Mouse (Mus musculus) forebrain, embryonic 10.5 days (tissue): ENCODE results near the gene Itpkb. TPM values are rescaled to one million over a fixed set of nuclear protein-coding genes. Genes with fewer than 3 reads are reported as not detected.

Experiments used
- DNase-seq: peaks from one replicate; pipeline ENCODE4 v3.0.0-alpha.2; 2017; ENCODE audit warnings: low spot score; ENCODE audit errors: extremely low spot score
- H3K27ac ChIP-seq: fragments of 300-500 bp; sonication (generic); 2 replicates; pipeline ENCODE4 v1.5.1; 2016; ENCODE audit warnings: mild to moderate bottlenecking
- H3K27me3 ChIP-seq: fragments of 300-500 bp; sonication (generic); 2 replicates; pipeline ENCODE4 v1.6.1; 2016; ENCODE audit warnings: mild to moderate bottlenecking; ENCODE audit not compliant: poor library complexity, severe bottlenecking
- H3K36me3 ChIP-seq: fragments of 300-500 bp; sonication (generic); replicated peaks from 2 replicates; pipeline ENCODE4 v1.6.1; 2016; ENCODE audit warnings: mild to moderate bottlenecking, moderate library complexity
- H3K4me1 ChIP-seq: fragments of 300-500 bp; sonication (generic); 2 replicates; pipeline ENCODE4 v1.6.1; 2016
- H3K4me3 ChIP-seq: fragments of 300-500 bp; sonication (generic); 2 replicates; pipeline ENCODE4 v1.5.1; 2016; ENCODE audit warnings: mild to moderate bottlenecking, moderate library complexity
- H3K9me3 ChIP-seq: fragments of 300-500 bp; sonication (generic); 2 replicates; pipeline ENCODE4 v1.6.1; 2016; ENCODE audit warnings: mild to moderate bottlenecking, moderate library complexity
- WGBS: fragments of 180-500 bp; shearing (Covaris S2); methylation state at CpG from one replicate; pipeline ENCODE4 v1.1.7; 2016; 5-methylcytosine and 5-hydroxymethylcytosine counted together
- polyA plus RNA-seq: library from polyadenylated mRNA; unstranded; fragments of >200 nt; fragmentation: Nextera tagmentation; extraction: Ambion mirVana; gene quantifications from 2 replicates; pipeline ENCODE4 v1.2.1, GENCODE M21; 2016

Itpkb gene
- polyA plus RNA-seq, 1 experiment from 2014 or later = 2.5 TPM

DNA sequence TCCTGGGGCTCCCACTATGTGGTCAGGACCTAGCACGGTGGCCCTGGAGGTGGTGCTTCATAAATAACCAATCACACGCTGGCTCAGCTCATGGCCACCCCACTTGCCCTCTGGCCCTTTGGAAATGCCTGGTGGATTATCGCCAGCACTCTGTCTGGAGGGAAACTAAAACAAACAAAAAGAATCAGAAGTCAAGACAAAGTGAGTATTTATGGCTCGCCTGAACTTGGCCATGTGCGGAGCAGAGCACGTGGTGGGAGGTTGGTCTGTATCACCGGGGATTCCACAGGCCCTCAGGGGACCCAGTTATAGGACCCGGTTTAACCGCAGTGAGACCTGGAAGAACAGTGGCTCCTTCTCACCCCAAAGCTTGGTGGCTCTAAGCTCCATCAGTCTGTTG lies 78.5 kb downstream of the Itpkb start:
- no peak overlapping the region for H3K27ac ChIP-seq
- no peak for DNase-seq
- no peaks in the 10 kb centered on the region for H3K36me3 ChIP-seq
- H3K27me3 ChIP-seq = no peaks in the 10 kb centered on the region
- peaks cover 49% of the 10 kb centered on the region for H3K4me1 ChIP-seq
- 75% methylated on average over 9 of the region's 9 CpGs for WGBS
- no peak overlapping the region for H3K4me3 ChIP-seq
- H3K9me3 ChIP-seq = no peaks in the 10 kb centered on the region

DNA sequence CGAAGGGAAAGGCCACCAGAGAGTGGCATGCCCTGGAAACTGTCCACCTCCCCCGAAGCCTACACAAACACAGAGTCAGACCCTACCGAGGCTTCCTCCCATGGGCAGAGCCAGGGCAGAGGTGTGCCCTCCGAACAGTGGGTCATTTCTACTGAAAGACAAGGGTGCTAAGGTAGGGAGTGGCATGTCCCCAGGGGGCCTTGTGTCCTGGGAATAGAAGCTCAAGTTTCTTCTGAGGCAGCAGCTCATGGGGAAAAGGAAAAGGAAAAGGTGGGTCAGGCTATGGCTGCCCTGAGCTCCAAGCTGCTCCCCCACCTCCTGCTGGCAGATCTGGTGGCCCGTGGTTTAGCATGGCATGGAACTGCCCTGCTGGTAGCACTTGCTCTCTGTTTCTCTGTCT lies 79.5 kb downstream of the Itpkb start:
- Histone ChIP-seq H3K27me3 (no peaks in the 10 kb centered on the region), H3K4me1 (peaks cover 40% of the 10 kb centered on the region), H3K4me3 (no peak overlapping the region), H3K27ac (no peak overlapping the region), H3K36me3 (no peaks in the 10 kb centered on the region), H3K9me3 (no peaks in the 10 kb centered on the region)
- 76% methylated on average over 5 of the region's 5 CpGs for WGBS
- DNase-seq = no peak

DNA sequence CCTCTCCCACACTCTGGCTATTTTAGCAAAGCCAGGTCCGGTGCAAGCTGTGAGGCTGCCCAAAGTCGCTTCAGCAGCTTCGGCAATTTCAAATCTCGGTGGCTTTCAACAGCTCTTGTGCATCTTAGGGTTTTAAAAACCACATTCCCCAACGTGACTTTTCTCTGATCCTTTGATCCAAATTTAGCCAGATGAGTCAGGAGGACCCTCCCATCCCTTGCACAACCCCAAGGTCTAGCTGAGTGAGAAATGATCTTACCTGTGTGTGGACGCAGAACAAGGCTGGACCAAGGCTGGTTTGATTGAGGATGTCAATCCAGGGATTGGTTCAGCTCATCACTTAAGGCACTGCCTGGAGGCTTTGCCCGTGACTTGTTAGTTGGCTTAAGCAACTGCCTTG lies 80.0 kb downstream of the Itpkb start:
- 82% methylated on average over 7 of the region's 7 CpGs for WGBS
- no peaks in the 10 kb centered on the region for H3K27me3 ChIP-seq
- peaks cover 40% of the 10 kb centered on the region for H3K4me1 ChIP-seq
- no peaks in the 10 kb centered on the region for H3K9me3 ChIP-seq
- DNase-seq = no peak
- H3K27ac ChIP-seq = no peak overlapping the region
- no peaks in the 10 kb centered on the region; the same call in 1 of the 2 replicates for H3K36me3 ChIP-seq
- H3K4me3 ChIP-seq = no peak overlapping the region

DNA sequence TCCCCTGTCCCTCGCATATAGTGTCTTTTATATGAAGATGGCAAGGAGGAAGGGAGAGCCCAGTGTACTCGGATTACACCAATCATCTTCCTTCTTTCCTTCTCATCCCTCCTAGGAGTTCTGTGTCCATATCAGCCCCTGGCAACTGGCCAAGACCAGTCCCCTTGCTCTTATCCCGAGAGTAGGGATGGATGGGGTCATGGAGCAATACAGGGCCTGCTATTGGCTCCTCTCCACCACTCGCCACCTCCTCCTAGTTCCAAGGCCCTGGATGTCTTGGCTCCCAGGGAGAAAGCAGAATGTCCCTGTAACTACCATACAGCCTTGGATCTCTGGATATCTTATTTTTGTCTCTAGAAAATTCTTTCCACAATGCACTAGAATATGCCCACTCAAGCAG lies 84.8 kb downstream of the Itpkb start:
- H3K36me3 ChIP-seq = peaks cover 10% of the 10 kb centered on the region; the same call in 1 of the 2 replicates
- H3K4me3 ChIP-seq = no peak overlapping the region
- H3K27me3 ChIP-seq = no peaks in the 10 kb centered on the region
- peaks cover 1% of the 10 kb centered on the region for H3K4me1 ChIP-seq
- 73% methylated on average over 4 of the region's 4 CpGs for WGBS
- H3K9me3 ChIP-seq = no peaks in the 10 kb centered on the region
- no peak for DNase-seq
- H3K27ac ChIP-seq = no peak overlapping the region

DNA sequence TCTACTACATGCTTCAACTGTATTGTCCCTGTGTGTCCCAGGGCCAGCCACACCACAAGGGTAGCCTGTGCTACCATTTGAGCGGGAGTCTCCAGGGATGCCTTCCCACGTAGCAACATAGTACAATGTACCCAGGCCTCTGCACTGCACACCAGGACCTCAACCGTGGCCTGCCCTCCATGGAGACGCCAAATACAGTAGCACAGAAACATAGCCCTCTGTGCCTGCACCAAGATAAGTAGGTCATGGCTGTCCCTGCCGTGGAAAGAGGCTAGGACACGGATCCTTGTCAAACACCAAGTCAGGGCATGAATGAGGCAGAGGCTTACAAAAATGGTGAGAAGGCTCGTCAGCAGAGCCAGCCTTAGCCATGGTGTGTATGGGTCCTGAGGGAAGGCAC lies 85.6 kb downstream of the Itpkb start:
- Histone ChIP-seq H3K36me3 (peaks cover 10% of the 10 kb centered on the region; the same call in 1 of the 2 replicates), H3K27me3 (no peaks in the 10 kb centered on the region), H3K4me1 (peaks cover 9% of the 10 kb centered on the region), H3K4me3 (no peak overlapping the region), H3K9me3 (no peaks in the 10 kb centered on the region), H3K27ac (no peak overlapping the region)
- 88% methylated on average over 7 of the region's 7 CpGs for WGBS
- no peak for DNase-seq

DNA sequence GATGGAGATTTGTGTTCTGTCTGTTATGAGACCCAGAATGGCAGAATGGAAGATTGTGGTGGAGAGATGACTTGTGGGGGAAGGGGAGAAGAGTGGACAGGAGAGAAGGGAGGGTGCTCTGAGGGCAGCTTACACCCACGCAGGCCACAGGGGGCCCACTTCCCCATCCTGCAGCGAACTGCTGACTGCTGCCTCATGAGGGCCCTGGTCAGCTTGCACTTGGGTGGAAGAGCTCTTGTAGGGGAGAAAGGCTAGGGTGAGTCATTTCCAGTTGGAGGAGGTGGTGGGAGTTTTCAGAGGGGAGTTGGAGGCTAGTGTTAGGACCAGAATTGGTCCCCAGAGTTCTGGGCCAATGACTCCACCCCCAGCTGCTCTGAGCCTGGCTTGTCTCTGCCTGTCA lies 86.8 kb downstream of the Itpkb start:
- 56% methylated on average over 2 of the region's 2 CpGs for WGBS
- Histone ChIP-seq H3K4me3 (no peak overlapping the region), H3K27me3 (no peaks in the 10 kb centered on the region), H3K36me3 (peaks cover 10% of the 10 kb centered on the region; the same call in 1 of the 2 replicates), H3K27ac (no peak overlapping the region), H3K4me1 (peaks cover 22% of the 10 kb centered on the region), H3K9me3 (no peaks in the 10 kb centered on the region)
- no peak for DNase-seq

DNA sequence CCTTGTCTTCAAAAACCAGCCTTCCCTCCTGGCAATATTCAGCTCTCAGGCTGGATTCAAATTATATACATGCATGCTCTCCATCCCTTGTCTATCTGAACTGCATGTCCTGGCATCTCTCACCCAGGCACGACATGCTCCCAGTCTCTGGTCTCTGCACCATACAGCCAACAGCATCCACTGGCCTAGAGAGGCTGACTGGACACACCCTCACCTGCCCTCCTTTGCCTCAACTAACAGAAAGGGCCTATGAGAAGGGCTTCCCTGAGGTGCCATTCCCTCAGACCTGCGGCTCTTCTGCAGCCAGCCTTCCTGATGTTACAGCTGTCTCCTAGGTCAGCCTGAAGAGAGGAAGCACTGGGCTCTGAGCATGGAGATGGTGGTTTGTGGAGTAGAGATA lies 88.8 kb downstream of the Itpkb start:
- Histone ChIP-seq H3K9me3 (no peaks in the 10 kb centered on the region), H3K27ac (no peak overlapping the region), H3K36me3 (peaks cover 10% of the 10 kb centered on the region; the same call in 1 of the 2 replicates), H3K27me3 (no peaks in the 10 kb centered on the region), H3K4me1 (peaks cover 37% of the 10 kb centered on the region), H3K4me3 (no peak overlapping the region)
- DNase-seq = no peak
- WGBS = 94% methylated on average over 2 of the region's 2 CpGs

DNA sequence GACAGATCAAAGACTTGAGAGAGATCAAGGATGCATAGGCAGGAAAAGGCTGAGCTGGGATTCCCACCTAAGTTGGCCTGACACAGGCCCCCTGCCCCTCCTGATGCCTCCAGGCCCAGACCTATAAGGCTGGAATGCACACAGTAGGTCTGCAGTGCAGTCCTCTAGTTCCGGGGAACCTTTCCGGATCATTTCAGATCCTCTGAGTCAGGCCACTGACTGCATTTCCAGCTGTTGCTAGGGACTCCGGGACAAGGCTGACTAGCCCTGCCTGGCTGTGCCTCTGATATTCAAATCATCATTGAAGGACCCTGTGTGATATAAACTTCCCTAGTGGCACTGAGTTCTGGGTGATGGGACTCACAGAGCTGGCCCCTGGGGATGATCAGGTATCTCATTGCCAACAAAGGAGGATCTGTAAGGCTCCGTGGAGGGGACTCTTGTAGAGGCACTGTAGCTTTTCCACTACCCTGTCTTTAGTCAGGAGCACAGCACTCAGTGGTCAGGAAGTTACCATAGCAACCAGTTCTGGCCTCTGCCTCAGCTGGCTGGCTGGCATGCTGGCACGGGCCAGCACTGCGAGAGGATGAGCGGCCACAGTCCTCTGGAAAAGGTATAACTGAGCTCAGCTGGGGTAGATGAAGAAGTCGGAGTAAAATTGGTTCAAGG lies 90.3 kb downstream of the Itpkb start:
- no peaks in the 10 kb centered on the region for H3K9me3 ChIP-seq
- H3K4me3 ChIP-seq = no peak overlapping the region
- peaks cover 37% of the 10 kb centered on the region for H3K4me1 ChIP-seq
- H3K27ac ChIP-seq = 0 out of 2 replicates have a peak overlapping the region, but pooled peaks have one; percentile 25
- WGBS = 60% methylated on average over 8 of the region's 8 CpGs
- no peaks in the 10 kb centered on the region for H3K27me3 ChIP-seq
- peaks cover 10% of the 10 kb centered on the region; the same call in 1 of the 2 replicates for H3K36me3 ChIP-seq
- peak; percentile 30 for DNase-seq

DNA sequence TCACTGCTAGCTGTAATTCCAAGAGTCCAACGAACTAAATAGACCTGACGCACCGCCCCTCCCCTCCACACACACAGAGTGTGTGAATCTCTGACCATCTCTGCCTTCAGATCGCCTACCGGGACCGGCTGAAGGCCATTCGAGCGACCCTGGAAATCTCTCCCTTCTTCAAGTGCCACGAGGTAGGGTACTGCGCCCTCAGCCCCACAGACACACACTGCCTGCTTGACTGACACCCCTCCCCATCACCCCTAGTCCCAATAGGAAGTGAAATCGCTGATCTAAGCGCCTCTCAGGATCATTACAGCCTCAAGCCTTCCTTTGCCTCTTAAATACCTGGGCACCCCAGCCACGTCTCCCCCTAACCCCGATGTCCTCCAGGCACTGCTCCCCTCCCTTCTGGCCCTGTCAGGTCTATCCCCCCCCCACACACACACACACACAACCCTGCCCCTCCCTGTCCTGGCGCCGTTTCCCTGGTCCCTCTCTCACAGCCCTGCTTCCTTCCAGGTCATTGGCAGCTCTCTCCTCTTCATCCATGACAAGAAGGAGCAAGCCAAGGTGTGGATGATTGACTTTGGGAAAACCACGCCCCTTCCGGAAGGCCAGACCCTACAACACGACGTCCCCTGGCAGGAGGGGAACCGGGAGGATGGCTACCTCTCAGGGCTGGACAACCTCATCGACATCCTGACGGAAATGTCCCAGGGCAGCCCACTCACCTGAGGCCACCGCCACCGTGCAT lies 91.1 kb downstream of the Itpkb start:
- DNase-seq = no peak
- 0 out of 2 replicates have a peak overlapping the region, but pooled peaks have one; percentile 25 for H3K27ac ChIP-seq
- 63% methylated on average over 25 of the region's 25 CpGs for WGBS
- H3K36me3 ChIP-seq = peaks cover 10% of the 10 kb centered on the region; the same call in 1 of the 2 replicates
- no peaks in the 10 kb centered on the region for H3K27me3 ChIP-seq
- H3K4me3 ChIP-seq = no peak overlapping the region
- peaks cover 37% of the 10 kb centered on the region for H3K4me1 ChIP-seq
- H3K9me3 ChIP-seq = no peaks in the 10 kb centered on the region

DNA sequence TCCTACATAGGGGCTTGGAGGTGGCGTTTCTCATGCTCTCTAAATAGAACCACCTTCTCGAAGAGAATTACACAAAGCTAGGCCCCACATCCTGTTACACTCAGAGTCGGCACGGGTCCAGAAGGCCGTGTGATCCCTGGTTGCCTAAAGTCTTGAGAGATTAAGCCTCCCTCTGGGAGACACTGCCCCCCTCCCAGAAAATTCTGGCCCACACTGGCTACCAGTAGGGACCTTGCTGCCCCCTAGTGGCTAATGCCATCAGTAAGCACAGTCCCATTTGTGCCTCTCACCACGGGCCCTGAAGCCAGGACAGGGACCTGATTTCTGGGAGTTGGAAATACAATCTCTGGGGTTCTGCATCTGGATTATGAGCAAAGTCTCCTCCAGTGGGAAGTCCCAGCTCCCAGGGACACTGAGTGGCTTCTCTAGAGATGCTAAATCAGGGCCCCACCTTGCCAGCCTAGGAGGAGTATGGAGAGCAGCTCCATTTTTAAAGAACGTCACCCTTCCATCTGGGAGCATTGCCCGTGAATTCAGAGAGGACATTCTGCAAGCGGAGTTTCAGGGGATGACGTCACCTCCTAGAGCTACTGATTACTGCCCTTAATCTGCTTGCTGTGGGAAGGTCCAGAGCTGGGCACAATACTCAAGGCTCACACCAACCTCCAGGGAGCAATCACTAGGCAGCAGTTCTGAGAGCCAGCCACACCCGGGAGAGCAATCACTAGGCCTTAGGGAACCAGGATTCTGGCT lies 92.0 kb downstream of the Itpkb start:
- WGBS = 33% methylated on average over 11 of the region's 11 CpGs
- peaks cover 37% of the 10 kb centered on the region for H3K4me1 ChIP-seq
- no peak overlapping the region for H3K27ac ChIP-seq
- no peak overlapping the region for H3K4me3 ChIP-seq
- H3K9me3 ChIP-seq = no peaks in the 10 kb centered on the region
- peaks cover 10% of the 10 kb centered on the region; the same call in 1 of the 2 replicates for H3K36me3 ChIP-seq
- no peaks in the 10 kb centered on the region for H3K27me3 ChIP-seq
- peak; percentile 73 for DNase-seq

DNA sequence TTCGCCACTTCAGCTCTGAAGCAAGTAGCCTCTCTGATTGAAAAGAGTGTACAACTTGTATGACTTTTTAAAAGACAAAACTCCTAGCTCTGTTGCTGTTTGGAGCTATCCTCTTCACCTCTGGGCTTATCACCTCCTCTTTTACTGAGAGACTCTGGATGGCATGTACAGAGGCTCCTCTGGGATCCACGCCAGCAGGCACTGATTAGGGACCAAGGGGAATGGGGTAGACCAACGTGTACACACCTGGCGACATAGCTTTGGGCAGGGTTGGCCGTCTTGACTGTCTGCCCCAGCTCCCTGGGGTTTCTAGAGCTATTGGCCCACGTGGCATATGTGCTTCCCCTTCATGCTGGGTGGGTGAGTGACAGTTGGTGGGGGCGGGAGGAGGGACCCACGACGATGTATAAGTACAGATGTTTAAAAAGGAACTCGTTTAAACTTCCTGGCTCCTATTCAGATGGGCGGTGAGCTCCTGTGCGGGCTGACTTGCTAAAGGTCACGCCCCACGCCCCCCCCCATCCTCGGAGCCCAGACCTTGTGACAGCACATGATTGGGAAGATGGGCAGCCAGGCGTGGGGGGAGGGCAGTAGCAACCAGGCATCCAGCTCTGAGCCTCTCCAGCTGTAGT lies 92.8 kb downstream of the Itpkb start:
- Histone ChIP-seq H3K27ac (no peak overlapping the region), H3K9me3 (no peaks in the 10 kb centered on the region), H3K36me3 (peaks cover 9% of the 10 kb centered on the region; the same call in 1 of the 2 replicates), H3K4me3 (no peak overlapping the region), H3K4me1 (peaks cover 43% of the 10 kb centered on the region), H3K27me3 (no peaks in the 10 kb centered on the region)
- DNase-seq = no peak
- WGBS = 66% methylated on average over 16 of the region's 16 CpGs

DNA sequence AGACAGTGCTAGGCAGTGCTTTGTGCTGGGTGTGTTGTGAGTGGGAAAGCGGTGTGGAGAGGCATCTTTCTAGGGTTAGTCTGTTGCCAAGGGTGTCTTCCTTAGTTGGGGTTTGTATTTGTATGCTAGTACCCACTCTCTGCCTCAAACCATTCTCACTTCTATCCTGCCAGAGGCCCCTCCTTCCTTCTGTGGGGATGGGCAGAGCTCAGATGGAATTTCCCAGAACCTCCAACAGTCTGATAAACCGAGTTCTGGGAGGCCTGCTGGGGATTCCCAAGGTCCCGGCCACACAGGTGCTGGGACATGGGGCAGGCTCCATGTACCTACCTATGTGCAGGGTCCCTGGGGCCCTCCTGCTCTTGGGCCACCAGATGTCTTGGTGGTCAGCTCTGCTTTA lies 93.6 kb downstream of the Itpkb start:
- Histone ChIP-seq H3K4me3 (no peak overlapping the region), H3K9me3 (no peaks in the 10 kb centered on the region)
- 85% methylated on average over 3 of the region's 3 CpGs for WGBS

More for the DNA sequence above, 93.6 kb downstream of the Itpkb start:
- Histone ChIP-seq H3K27ac (no peak overlapping the region), H3K36me3 (peaks cover 3% of the 10 kb centered on the region; the same call in 1 of the 2 replicates), H3K27me3 (no peaks in the 10 kb centered on the region), H3K4me1 (peaks cover 43% of the 10 kb centered on the region)
- no peak for DNase-seq
